Mouse (Mus musculus) kidney, embryonic 14.5 days (tissue): ENCODE data around the gene Rnf186. TPM values are rescaled to one million over a fixed set of nuclear protein-coding genes. Genes with fewer than 3 reads are reported as not detected.

ENCODE experiments used
- ATAC-seq: fragments of 200-750 bp; cut with Nextera tagmentation; 2 replicates; pipeline ENCODE4 v1.8.0; 2017; ENCODE audit warnings: moderate number of reproducible peaks, mild to moderate bottlenecking, moderate TSS enrichment, moderate library complexity; ENCODE audit not compliant: low FRiP score, low TSS enrichment
- H3K27ac ChIP-seq: fragments of 300-500 bp; sonication (generic); 2 replicates; pipeline ENCODE4 v1.5.1; 2014; ENCODE audit warnings: low read depth, mild to moderate bottlenecking, low read length, moderate library complexity, mixed read lengths
- H3K27me3 ChIP-seq: fragments of 300-500 bp; sonication (generic); 2 replicates; pipeline ENCODE4 v1.6.1; 2014; ENCODE audit warnings: mild to moderate bottlenecking, low read length; ENCODE audit not compliant: control insufficient read depth, insufficient read depth
- H3K36me3 ChIP-seq: fragments of 300-500 bp; sonication (generic); 2 replicates; pipeline ENCODE4 v1.6.1; 2014; ENCODE audit warnings: low read length, mixed read lengths; ENCODE audit not compliant: control insufficient read depth, insufficient read depth
- H3K4me1 ChIP-seq: fragments of 300-500 bp; sonication (generic); 2 replicates; pipeline ENCODE4 v1.6.1; 2014; ENCODE audit warnings: low read length, mixed read lengths; ENCODE audit not compliant: control insufficient read depth, insufficient read depth
- H3K4me2 ChIP-seq: fragments of 300-500 bp; sonication (generic); replicated peaks from 2 replicates; pipeline ENCODE4 v1.6.1; 2014; ENCODE audit warnings: low read depth, mild to moderate bottlenecking, low read length
- H3K4me3 ChIP-seq: fragments of 300-500 bp; sonication (generic); 2 replicates; pipeline ENCODE4 v1.5.1; 2014; ENCODE audit warnings: mild to moderate bottlenecking, low read length
- H3K9ac ChIP-seq: fragments of 300-500 bp; sonication (generic); 2 replicates; pipeline ENCODE4 v1.6.1; 2014; ENCODE audit warnings: low read depth, mild to moderate bottlenecking, low read length, moderate library complexity
- H3K9me3 ChIP-seq: fragments of 300-500 bp; sonication (generic); 2 replicates; pipeline ENCODE4 v1.6.1; 2016; ENCODE audit warnings: low read length; ENCODE audit not compliant: control insufficient read depth
- WGBS: fragments of 180-500 bp; shearing (Covaris S2); extraction: QIAGEN DNeasy Blood & Tissue Kit; methylation state at CpG from one replicate; pipeline ENCODE4 v1.1.7; 2014; 5-methylcytosine and 5-hydroxymethylcytosine counted together
- polyA plus RNA-seq: library from polyadenylated mRNA; unstranded; fragments of >200 nt; fragmentation: Nextera tagmentation; extraction: Ambion mirVana; gene quantifications from 2 replicates; pipeline ENCODE4 v1.2.1, GENCODE M21; 2014

Rnf186 gene
- polyA plus RNA-seq, 1 experiment from 2014 or later, result 5.8 TPM

GRCm38 (mm10) chr4:138939481-138939880 is 27.4 kb upstream of the Rnf186 start:
- no peak overlapping the region for H3K27ac ChIP-seq
- 68% methylated on average over 4 of the region's 4 CpGs for WGBS
- no peak overlapping the region for H3K9ac ChIP-seq
- H3K4me2 ChIP-seq, result no peak overlapping the region
- H3K36me3 ChIP-seq, result no peaks in the 10 kb centered on the region
- H3K27me3 ChIP-seq, result no peaks in the 10 kb centered on the region
- H3K4me3 ChIP-seq, result no peak overlapping the region
- peaks cover 17% of the 10 kb centered on the region for H3K4me1 ChIP-seq
- no peak for ATAC-seq
- no peaks in the 10 kb centered on the region for H3K9me3 ChIP-seq

- WGBS, result 15% methylated on average over 7 of the region's 7 CpGs
Measured at GRCm38 (mm10) chr4:138941401-138941800, 25.5 kb upstream of the Rnf186 start.

DNA sequence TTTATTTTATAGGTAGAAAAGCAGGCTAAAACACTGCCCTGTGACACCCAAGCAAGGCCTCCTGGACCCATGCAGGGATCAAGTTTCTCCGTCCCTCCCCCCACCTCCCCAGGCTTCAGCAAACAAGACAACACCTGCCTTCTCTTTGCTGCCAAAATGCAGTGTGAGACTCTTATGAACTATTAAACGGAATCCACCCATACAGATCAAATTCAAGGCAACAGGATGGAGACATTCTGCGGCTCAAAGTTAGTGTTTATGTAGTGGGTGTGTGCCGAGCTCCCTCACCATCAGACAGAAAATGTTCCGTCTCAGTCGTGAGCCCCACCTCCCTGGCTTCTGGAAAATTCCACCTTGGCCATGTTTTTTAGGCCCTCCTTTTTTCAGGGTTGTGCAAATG is 24.9 kb upstream of the Rnf186 start:
- Histone ChIP-seq H3K36me3 (no peaks in the 10 kb centered on the region), H3K9me3 (no peaks in the 10 kb centered on the region), H3K4me3 (no peak overlapping the region), H3K4me1 (peaks cover 17% of the 10 kb centered on the region), H3K9ac (no peak overlapping the region), H3K27me3 (no peaks in the 10 kb centered on the region), H3K4me2 (no peak overlapping the region), H3K27ac (peak overlapping the region; percentile 82)
- WGBS, result 15% methylated on average over 6 of the region's 6 CpGs
- ATAC-seq, result no peak

More at GRCm38 (mm10) chr4:138941401-138941800, 25.5 kb upstream of the Rnf186 start:
- peaks cover 17% of the 10 kb centered on the region for H3K4me1 ChIP-seq
- no peaks in the 10 kb centered on the region for H3K36me3 ChIP-seq
- peak overlapping the region; percentile 82 for H3K27ac ChIP-seq
- ATAC-seq, result no peak
- no peaks in the 10 kb centered on the region for H3K9me3 ChIP-seq
- H3K4me3 ChIP-seq, result no peak overlapping the region
- no peak overlapping the region for H3K9ac ChIP-seq
- H3K4me2 ChIP-seq, result 0 out of 2 replicates have a peak overlapping the region, but pooled peaks have one; percentile 8
- H3K27me3 ChIP-seq, result no peaks in the 10 kb centered on the region

DNA sequence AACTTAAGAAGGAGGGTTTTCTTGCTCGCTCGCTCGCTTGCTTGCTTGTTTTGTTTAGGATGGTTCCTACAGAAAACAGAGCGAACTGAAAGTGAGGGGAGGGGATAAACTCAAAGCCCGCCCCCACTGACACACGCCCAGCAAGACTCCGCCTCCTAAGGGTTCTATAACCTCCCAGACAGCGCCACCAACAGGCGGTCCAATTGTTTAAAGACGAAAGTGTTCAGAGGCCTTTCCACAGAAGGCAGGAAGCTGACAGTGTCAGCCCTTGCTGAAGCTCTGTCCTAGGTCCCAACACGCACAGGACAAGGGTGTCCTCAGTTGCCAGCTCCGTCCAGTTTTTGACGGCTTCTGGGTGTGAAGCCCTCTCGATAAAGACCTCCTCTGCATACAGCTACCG is 23.2 kb upstream of the Rnf186 start:
- Histone ChIP-seq H3K4me2 (peak overlapping the region; percentile 12; the same call in 1 of the 2 replicates), H3K27ac (no peak overlapping the region), H3K27me3 (no peaks in the 10 kb centered on the region), H3K4me1 (peaks cover 7% of the 10 kb centered on the region), H3K36me3 (no peaks in the 10 kb centered on the region), H3K9me3 (no peaks in the 10 kb centered on the region), H3K9ac (no peak overlapping the region), H3K4me3 (peak overlapping the region; percentile 17; the same call in 1 of the 2 replicates)
- 32% methylated on average over 15 of the region's 15 CpGs for WGBS
- ATAC-seq, result no peak

- H3K4me2 ChIP-seq, result no peak overlapping the region
- ATAC-seq, result no peak
- H3K9me3 ChIP-seq, result no peaks in the 10 kb centered on the region
- H3K9ac ChIP-seq, result no peak overlapping the region
- H3K4me1 ChIP-seq, result no peaks in the 10 kb centered on the region
- no peaks in the 10 kb centered on the region for H3K36me3 ChIP-seq
- H3K27ac ChIP-seq, result no peak overlapping the region
- H3K4me3 ChIP-seq, result no peak overlapping the region
- 84% methylated on average over 2 of the region's 2 CpGs for WGBS
- no peaks in the 10 kb centered on the region for H3K27me3 ChIP-seq
Measured at GRCm38 (mm10) chr4:138948257-138948656, 18.7 kb upstream of the Rnf186 start.

DNA sequence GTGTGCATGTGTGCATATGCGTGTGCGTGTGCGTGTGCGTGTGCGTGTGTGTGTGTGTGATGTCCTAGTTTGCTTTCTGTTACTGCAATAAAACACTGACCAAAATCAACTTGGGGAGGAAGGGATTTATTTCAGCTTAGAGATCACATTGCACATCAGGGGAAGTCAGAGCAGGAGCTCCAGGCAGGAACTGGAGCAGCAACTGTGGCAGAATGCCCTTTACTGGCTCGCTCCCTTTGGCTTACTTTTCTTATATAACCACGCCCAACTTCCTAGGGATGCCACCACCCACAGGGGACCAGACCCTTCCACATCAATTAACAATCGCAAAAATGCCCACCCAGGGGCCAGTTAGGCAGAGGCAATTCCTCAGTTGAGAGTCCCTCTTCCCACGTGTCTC is 8.3 kb upstream of the Rnf186 start:
- no peaks in the 10 kb centered on the region for H3K4me1 ChIP-seq
- no peak overlapping the region for H3K4me2 ChIP-seq
- no peaks in the 10 kb centered on the region for H3K27me3 ChIP-seq
- H3K9me3 ChIP-seq, result no peaks in the 10 kb centered on the region
- WGBS, result 82% methylated on average over 9 of the region's 9 CpGs
- no peak overlapping the region for H3K4me3 ChIP-seq
- H3K27ac ChIP-seq, result no peak overlapping the region
- no peaks in the 10 kb centered on the region for H3K36me3 ChIP-seq
- H3K9ac ChIP-seq, result no peak overlapping the region
- ATAC-seq, result no peak

DNA sequence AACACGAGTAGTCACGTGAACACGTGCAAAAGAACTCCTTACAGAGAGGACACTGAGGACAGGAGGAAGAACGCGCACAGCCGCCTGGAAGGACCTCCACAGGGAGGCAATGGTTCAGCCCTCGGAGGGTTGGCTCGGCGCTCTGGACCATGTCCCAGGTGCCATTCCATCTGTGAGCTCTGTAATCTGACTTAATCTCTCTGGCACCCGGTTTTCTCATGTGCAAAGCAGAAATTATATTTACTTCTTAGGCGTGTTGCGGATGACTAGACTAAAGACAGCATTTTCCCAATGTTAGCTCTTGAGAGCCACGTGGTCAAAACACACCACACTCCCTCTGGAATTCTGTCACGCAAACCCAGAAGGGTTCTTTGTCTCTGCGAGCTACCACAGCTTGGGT is 7.8 kb upstream of the Rnf186 start:
- no peak overlapping the region for H3K4me3 ChIP-seq
- H3K4me1 ChIP-seq, result no peaks in the 10 kb centered on the region
- no peak overlapping the region for H3K9ac ChIP-seq
- 85% methylated on average over 15 of the region's 15 CpGs for WGBS
- H3K27ac ChIP-seq, result no peak overlapping the region
- no peak overlapping the region for H3K4me2 ChIP-seq
- no peaks in the 10 kb centered on the region for H3K27me3 ChIP-seq
- H3K9me3 ChIP-seq, result no peaks in the 10 kb centered on the region
- H3K36me3 ChIP-seq, result no peaks in the 10 kb centered on the region
- ATAC-seq, result no peak

- no peak overlapping the region for H3K4me3 ChIP-seq
- no peaks in the 10 kb centered on the region for H3K4me1 ChIP-seq
- ATAC-seq, result peak; percentile 97
- WGBS, result 41% methylated on average over 7 of the region's 7 CpGs
- H3K9ac ChIP-seq, result no peak overlapping the region
- H3K27me3 ChIP-seq, result no peaks in the 10 kb centered on the region
- H3K9me3 ChIP-seq, result no peaks in the 10 kb centered on the region
- no peak overlapping the region for H3K27ac ChIP-seq
- H3K4me2 ChIP-seq, result no peak overlapping the region
- no peaks in the 10 kb centered on the region for H3K36me3 ChIP-seq
Measured at GRCm38 (mm10) chr4:138959926-138960325, 7.0 kb upstream of the Rnf186 start.

DNA sequence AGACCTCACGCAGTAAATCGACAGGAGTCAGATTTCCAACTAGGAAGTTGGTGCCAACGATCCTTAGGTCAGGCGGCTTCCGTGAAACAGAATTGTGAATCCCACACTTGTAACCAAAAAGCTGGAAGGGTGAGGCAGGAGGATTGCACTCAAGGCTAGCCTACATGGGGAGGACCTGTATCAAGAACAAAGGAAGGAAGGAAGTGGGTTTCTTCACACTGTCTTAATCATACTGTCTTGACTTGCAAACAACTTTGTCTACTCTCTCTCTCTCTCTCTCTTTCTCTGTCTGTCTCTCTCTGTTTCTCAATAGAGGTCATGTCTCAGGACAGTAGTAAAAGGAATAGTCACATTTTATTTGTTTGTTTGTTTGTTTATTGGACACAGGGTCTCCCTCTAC is 4.2 kb upstream of the Rnf186 start:
- WGBS, result 61% methylated on average over 5 of the region's 5 CpGs
- no peak overlapping the region for H3K9ac ChIP-seq
- no peak overlapping the region for H3K4me2 ChIP-seq
- no peaks in the 10 kb centered on the region for H3K27me3 ChIP-seq
- no peaks in the 10 kb centered on the region for H3K4me1 ChIP-seq
- no peak overlapping the region for H3K27ac ChIP-seq
- no peak overlapping the region for H3K4me3 ChIP-seq
- ATAC-seq, result no peak
- H3K36me3 ChIP-seq, result no peaks in the 10 kb centered on the region
- no peaks in the 10 kb centered on the region for H3K9me3 ChIP-seq
